Mouse (Mus musculus): ENCODE measurements around the gene Insl6.

Gene Insl6

GRCm38 (mm10) chr19:29287863-29288262 lies 37.3 kb downstream of the Insl6 start:
- DNase-seq (ENCODE audit: low spot score in 2 of 2): no peak

GRCm38 (mm10) chr19:29285451-29285869 lies 39.7 kb downstream of the Insl6 start:
- DNase-seq (ENCODE audit: low spot score in 2 of 2): no peak

GRCm38 (mm10) chr19:29278944-29279587 lies 46.1 kb downstream of the Insl6 start:
- no peak for DNase-seq (ENCODE audit: low spot score in 2 of 2)

GRCm38 (mm10) chr19:29276414-29276813 lies 48.7 kb downstream of the Insl6 start:
- DNase-seq (ENCODE audit: low spot score in 2 of 2): no peak

- no peak for DNase-seq (ENCODE audit: low spot score in 2 of 2)
Observed at GRCm38 (mm10) chr19:29272011-29272809, 52.9 kb downstream of the Insl6 start.

Data from frontal cortex, postnatal 14 days (tissue).